Mouse (Mus musculus): ENCODE results near the gene Pbrm1.

The Pbrm1 gene
- long read RNA-seq, experiment 1, partial matches to known transcripts = 8 of 28 reads
- long read RNA-seq, experiment 1, other reads (novel, unspliced or antisense) = 20 of 28 reads
- long read RNA-seq, experiment 2, partial matches to known transcripts = 8 of 25 reads
- long read RNA-seq, experiment 2, other reads (novel, unspliced or antisense) = 17 of 25 reads

GRCm38 (mm10) chr14:31018860-31019291, at the start of gene Pbrm1, which contains the start of gene Gnl3:
Pbrm1 (plus strand) TSS chr14:31019138.
Gnl3 (minus strand) TSS chr14:31019152.
- intact Hi-C loops (cut with DNase I) = no loop called here

- intact Hi-C loops (cut with DNase I) = no loop called here
Measured at GRCm38 (mm10) chr14:30974204-30974603, 44.7 kb upstream of the Pbrm1 start.

GRCm38 (mm10) chr14:30976222-30976621, 42.7 kb upstream of the Pbrm1 start:
- intact Hi-C loops (cut with DNase I) = no loop called here

GRCm38 (mm10) chr14:30996417-30996816, 22.5 kb upstream of the Pbrm1 start:
- intact Hi-C loops (cut with DNase I) = no loop called here

- intact Hi-C loops (cut with DNase I) = no loop called here
Measured at GRCm38 (mm10) chr14:31000356-31000755, 18.6 kb upstream of the Pbrm1 start.

GRCm38 (mm10) chr14:31000816-31001306, 18.1 kb upstream of the Pbrm1 start:
- intact Hi-C loops (cut with DNase I) = no loop called here

- intact Hi-C loops (cut with DNase I) = no loop called here
Measured at GRCm38 (mm10) chr14:31001307-31002205, 17.4 kb upstream of the Pbrm1 start, which contains the start of the genes Glt8d1 and Spcs1. Glt8d1 (plus strand) TSS chr14:31001400. Spcs1 (minus strand) TSS chr14:31001672.

GRCm38 (mm10) chr14:31004527-31004926, 14.4 kb upstream of the Pbrm1 start:
- intact Hi-C loops (cut with DNase I) = no loop called here

GRCm38 (mm10) chr14:31006779-31007178, 12.2 kb upstream of the Pbrm1 start:
- intact Hi-C loops (cut with DNase I) = no loop called here

GRCm38 (mm10) chr14:31011588-31011987, 7.3 kb upstream of the Pbrm1 start:
- intact Hi-C loops (cut with DNase I) = no loop called here

- intact Hi-C loops (cut with DNase I) = no loop called here
Measured at GRCm38 (mm10) chr14:31013928-31014327, 5.0 kb upstream of the Pbrm1 start.

GRCm38 (mm10) chr14:31016063-31016462, 2.9 kb upstream of the Pbrm1 start:
- intact Hi-C loops (cut with DNase I) = no loop called here

GRCm38 (mm10) chr14:31017854-31018253, 1.1 kb upstream of the Pbrm1 start:
- intact Hi-C loops (cut with DNase I) = no loop called here

- intact Hi-C loops (cut with DNase I) = loop anchor here (10.0 kb wide), 1 partner anchor 175 kb away; no protein-coding TSS in a partner anchor
Measured at GRCm38 (mm10) chr14:31019331-31020205, 630 bp downstream of the Pbrm1 start.

GRCm38 (mm10) chr14:31022579-31022978, 3.6 kb downstream of the Pbrm1 start:
- intact Hi-C loops (cut with DNase I) = loop anchor here (10.0 kb wide), 1 partner anchor 172 kb away; no protein-coding TSS in a partner anchor

- intact Hi-C loops (cut with DNase I) = loop anchor here (10.0 kb wide), 1 partner anchor 169 kb away; no protein-coding TSS in a partner anchor
Measured at GRCm38 (mm10) chr14:31025785-31026184, 6.8 kb downstream of the Pbrm1 start.

GRCm38 (mm10) chr14:31045296-31045695, 26.4 kb downstream of the Pbrm1 start:
- intact Hi-C loops (cut with DNase I) = no loop called here

GRCm38 (mm10) chr14:31045817-31046216, 26.9 kb downstream of the Pbrm1 start:
- intact Hi-C loops (cut with DNase I) = no loop called here

GRCm38 (mm10) chr14:31062277-31062676, 43.3 kb downstream of the Pbrm1 start:
- intact Hi-C loops (cut with DNase I) = no loop called here

- intact Hi-C loops (cut with DNase I) = no loop called here
Measured at GRCm38 (mm10) chr14:31069086-31069733, 50.3 kb downstream of the Pbrm1 start.

All from adrenal gland (tissue).